Mouse (Mus musculus) forebrain, postnatal 0 days (tissue): ENCODE measurements around the gene Uvrag. TPM values are rescaled to one million over a fixed set of nuclear protein-coding genes. Genes with fewer than 3 reads are reported as not detected.
A peak's percentile ranks its signal among the peaks of the same experiment; 100 is the strongest.

ENCODE experiments used
- ATAC-seq: fragments of 200-750 bp; cut with Nextera tagmentation; 2 replicates; pipeline ENCODE4 v1.8.0; 2017; ENCODE audit warnings: mild to moderate bottlenecking, moderate library complexity
- DNase-seq: peaks from one replicate; pipeline ENCODE4 v3.0.0-alpha.2; 2015
- H3K27ac ChIP-seq: fragments of 300-500 bp; sonication (generic); 2 replicates; pipeline ENCODE4 v1.5.1; 2014; ENCODE audit warnings: low read depth, mild to moderate bottlenecking, antibody characterized with exemption, low read length, moderate library complexity, mixed read lengths
- H3K27me3 ChIP-seq: fragments of 300-500 bp; sonication (generic); 2 replicates; pipeline ENCODE4 v1.6.1; 2014; ENCODE audit warnings: mild to moderate bottlenecking, low read length, mixed read lengths; ENCODE audit not compliant: insufficient read depth
- H3K36me3 ChIP-seq: fragments of 300-500 bp; sonication (generic); 2 replicates; pipeline ENCODE4 v1.6.1; 2014; ENCODE audit warnings: mild to moderate bottlenecking, moderate library complexity; ENCODE audit not compliant: insufficient read depth
- H3K4me1 ChIP-seq: fragments of 300-500 bp; sonication (generic); 2 replicates; pipeline ENCODE4 v1.6.1; 2014; ENCODE audit warnings: antibody characterized with exemption; ENCODE audit not compliant: insufficient read depth
- H3K4me2 ChIP-seq: fragments of 300-500 bp; sonication (generic); 2 replicates; pipeline ENCODE4 v1.6.1; 2014; ENCODE audit warnings: low read depth, mild to moderate bottlenecking, moderate library complexity
- H3K4me3 ChIP-seq: fragments of 300-500 bp; sonication (generic); 2 replicates; pipeline ENCODE4 v1.5.1; 2014; ENCODE audit warnings: low read depth, low read length, mixed read lengths
- H3K9ac ChIP-seq: fragments of 300-500 bp; sonication (generic); 2 replicates; pipeline ENCODE4 v1.6.1; 2014; ENCODE audit warnings: mild to moderate bottlenecking
- H3K9me3 ChIP-seq: fragments of 300-500 bp; sonication (generic); 2 replicates; pipeline ENCODE4 v1.6.1; 2016; ENCODE audit warnings: low read length
- CTCF ChIP-seq: sonication (generic); IDR thresholded peaks from 2 replicates; pipeline ENCODE4 v1.5.1; 2016; ENCODE audit warnings: antibody characterized with exemption, control low read depth, low read depth
- WGBS: fragments of 180-500 bp; shearing (Covaris S2); extraction: QIAGEN DNeasy Blood & Tissue Kit; methylation state at CpG from one replicate; pipeline ENCODE4 v1.1.7; 2014; 5-methylcytosine and 5-hydroxymethylcytosine counted together
- polyA plus RNA-seq: library from polyadenylated mRNA; unstranded; fragments of >200 nt; fragmentation: Nextera tagmentation; extraction: Ambion mirVana; gene quantifications from 2 replicates; pipeline ENCODE4 v1.2.1, GENCODE M21; 2015
- total RNA-seq: library from RNA; depleted of rRNA; stranded (reverse); fragments of >200 nt; gene quantifications from 2 replicates; pipeline ENCODE4 v1.2.3, GENCODE M21; 2014

Gene Uvrag
- total and polyA plus RNA-seq, 2 experiments from 2014 or later, result 18.6 to 18.8 TPM

DNA sequence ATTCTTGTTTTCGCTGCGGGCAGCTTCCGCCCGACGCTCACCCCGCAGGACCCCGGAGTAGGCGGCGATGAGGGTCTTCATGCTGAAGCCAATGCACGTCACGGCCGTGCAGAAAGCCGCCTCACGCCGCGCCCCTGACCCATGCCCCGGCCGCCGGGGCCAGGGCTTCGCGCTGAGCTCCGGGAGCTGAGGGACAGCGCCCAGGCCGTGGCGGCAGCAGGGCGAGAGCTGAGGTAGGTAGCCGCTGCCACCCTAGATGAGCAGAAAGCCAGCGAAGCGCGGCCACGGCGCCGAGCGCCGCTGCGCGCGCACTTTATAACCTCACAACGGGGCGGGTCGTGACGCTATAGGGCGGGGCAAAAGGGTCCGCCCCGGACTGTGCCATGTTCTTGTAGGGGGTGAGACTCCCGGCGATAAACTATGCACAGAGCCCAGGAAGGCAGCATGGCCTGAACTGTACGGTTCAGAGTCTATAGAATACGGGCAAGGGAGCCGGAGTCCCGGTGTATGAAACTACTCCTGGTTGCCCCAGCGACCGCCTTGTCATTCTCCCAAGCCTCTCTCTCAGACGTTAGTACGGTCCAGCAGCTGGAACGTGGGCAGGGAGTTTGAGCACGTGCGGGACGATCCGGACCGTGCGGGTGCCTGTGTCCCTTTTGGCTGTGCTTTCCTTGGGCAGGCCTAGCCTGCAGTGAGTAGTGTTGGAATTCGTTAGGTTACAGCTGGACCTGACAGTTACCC, 41.7 kb upstream of the Uvrag start, which contains the start of gene Dgat2:
TSS of gene Dgat2 (minus strand) at position 288 of the 741 bp plus-strand sequence.
- Histone ChIP-seq H3K9ac (peak within 1 kb of the TSS; percentile 78), H3K27ac (peak within 1 kb of the TSS; percentile 66), H3K4me2 (peak within 1 kb of the TSS; percentile 83), H3K9me3 (no peaks in the 10 kb centered on the region), H3K4me1 (no peaks in the 10 kb centered on the region), H3K36me3 (no peaks in the 10 kb centered on the region), H3K4me3 (peak within 1 kb of the TSS; percentile 62), H3K27me3 (no peaks in the 10 kb centered on the region)
- ATAC-seq, result peak; percentile 95
- peak; percentile 96 for DNase-seq
- WGBS, result under 1% methylated on average over 63 of the region's 63 CpGs
- TF ChIP-seq CTCF, result no peak

GRCm38 (mm10) chr7:99181619-99182431, 40.9 kb upstream of the Uvrag start:
- TF ChIP-seq CTCF, result no peak
- Histone ChIP-seq H3K4me1 (no peaks in the 10 kb centered on the region), H3K27me3 (no peaks in the 10 kb centered on the region), H3K4me3 (peak overlapping the region; percentile 62), H3K36me3 (no peaks in the 10 kb centered on the region), H3K27ac (no peak overlapping the region), H3K4me2 (peak overlapping the region; percentile 83), H3K9me3 (no peaks in the 10 kb centered on the region), H3K9ac (peak overlapping the region; percentile 78)
- WGBS, result 19% methylated on average over 14 of the region's 14 CpGs
- DNase-seq, result peak; percentile 34
- ATAC-seq, result no peak

DNA sequence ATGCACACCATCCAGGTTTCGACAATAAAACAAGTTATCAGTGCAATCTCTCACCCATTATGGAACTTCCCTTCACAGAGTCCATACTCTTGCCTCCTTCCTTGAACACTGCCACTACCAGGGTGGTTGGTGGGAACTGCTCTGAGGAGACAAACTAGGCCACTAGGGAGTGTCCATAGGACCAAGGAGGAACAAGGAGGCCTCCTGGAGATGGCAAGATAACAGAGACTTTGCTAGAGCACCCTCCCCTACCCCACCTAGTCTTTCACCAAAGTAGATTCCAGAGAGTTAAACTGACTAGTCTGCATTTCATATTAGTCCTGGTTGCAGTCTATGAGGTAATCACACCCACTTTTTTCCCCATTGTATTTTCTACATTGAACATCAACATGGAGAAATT, 39.2 kb upstream of the Uvrag start:
- no peak overlapping the region for H3K4me2 ChIP-seq
- no peak for ATAC-seq

GRCm38 (mm10) chr7:99179271-99179670, 38.3 kb upstream of the Uvrag start:
- Histone ChIP-seq H3K27me3 (no peaks in the 10 kb centered on the region), H3K36me3 (no peaks in the 10 kb centered on the region), H3K9me3 (no peaks in the 10 kb centered on the region), H3K4me2 (no peak overlapping the region), H3K4me1 (no peaks in the 10 kb centered on the region), H3K4me3 (no peak overlapping the region), H3K9ac (no peak overlapping the region), H3K27ac (no peak overlapping the region)
- ATAC-seq (no peak), DNase-seq (no peak)
- no peak for TF ChIP-seq CTCF
- 85% methylated on average over 9 of the region's 9 CpGs for WGBS

More for the DNA sequence above, 39.2 kb upstream of the Uvrag start:
- Histone ChIP-seq H3K9me3 (no peaks in the 10 kb centered on the region), H3K9ac (no peak overlapping the region), H3K36me3 (no peaks in the 10 kb centered on the region), H3K27ac (no peak overlapping the region), H3K4me1 (no peaks in the 10 kb centered on the region), H3K27me3 (no peaks in the 10 kb centered on the region), H3K4me3 (no peak overlapping the region)
- TF ChIP-seq CTCF, result no peak
- no peak for DNase-seq
- WGBS, result 89% methylated on average over 1 of the region's 1 CpGs

DNA sequence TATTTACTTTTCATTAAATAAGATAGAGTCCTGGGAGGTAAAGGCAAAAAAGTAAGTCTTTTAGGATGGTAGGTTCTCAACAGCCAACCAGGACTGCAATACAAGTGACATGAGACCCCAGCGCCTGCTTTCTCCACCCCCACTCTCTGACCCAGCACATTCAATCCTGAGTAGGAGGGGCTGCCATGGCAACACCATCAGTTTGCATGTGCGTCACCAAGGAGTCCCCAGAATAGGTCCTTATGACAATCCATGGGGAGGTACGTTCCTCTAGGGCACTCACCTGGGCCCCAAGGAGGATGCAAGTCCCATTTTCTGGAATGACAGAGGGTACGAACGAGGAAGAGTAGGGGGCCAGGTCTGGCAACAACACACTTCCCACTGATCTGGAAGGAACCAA, 36.4 kb upstream of the Uvrag start:
- no peaks in the 10 kb centered on the region for H3K9me3 ChIP-seq
- no peak overlapping the region for H3K9ac ChIP-seq
- no peak overlapping the region for H3K4me2 ChIP-seq
- WGBS, result 61% methylated on average over 5 of the region's 5 CpGs
- H3K36me3 ChIP-seq, result no peaks in the 10 kb centered on the region
- H3K27me3 ChIP-seq, result no peaks in the 10 kb centered on the region
- no peak overlapping the region for H3K4me3 ChIP-seq
- DNase-seq (no peak), ATAC-seq (no peak)
- H3K27ac ChIP-seq, result no peak overlapping the region
- H3K4me1 ChIP-seq, result no peaks in the 10 kb centered on the region
- no peak for TF ChIP-seq CTCF

DNA sequence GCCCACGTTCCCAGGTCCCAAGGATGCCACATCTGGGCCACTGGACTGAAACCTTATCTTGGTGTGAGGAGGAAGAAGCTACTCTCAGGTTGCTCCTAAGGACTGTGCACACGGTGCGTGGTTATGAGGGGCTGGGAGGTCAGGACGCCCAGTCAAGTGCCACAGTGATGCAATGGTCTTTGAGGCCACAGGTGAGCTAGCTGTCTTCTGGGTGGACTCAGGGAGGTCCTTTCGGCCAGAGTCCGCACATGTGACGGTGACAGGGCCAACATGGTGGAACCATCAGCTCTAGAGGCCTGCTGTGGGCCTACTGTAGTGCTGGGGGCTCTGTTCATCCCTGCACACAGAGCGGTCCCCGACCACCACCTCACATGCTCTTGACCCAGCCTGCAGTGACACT, 34.7 kb upstream of the Uvrag start:
- H3K9ac ChIP-seq, result no peak overlapping the region
- no peak for TF ChIP-seq CTCF
- DNase-seq (no peak), ATAC-seq (no peak)
- H3K4me3 ChIP-seq, result no peak overlapping the region
- WGBS, result 94% methylated on average over 9 of the region's 9 CpGs
- H3K9me3 ChIP-seq, result no peaks in the 10 kb centered on the region
- H3K27ac ChIP-seq, result no peak overlapping the region
- no peaks in the 10 kb centered on the region for H3K4me1 ChIP-seq
- no peaks in the 10 kb centered on the region for H3K36me3 ChIP-seq
- no peaks in the 10 kb centered on the region for H3K27me3 ChIP-seq
- H3K4me2 ChIP-seq, result no peak overlapping the region

DNA sequence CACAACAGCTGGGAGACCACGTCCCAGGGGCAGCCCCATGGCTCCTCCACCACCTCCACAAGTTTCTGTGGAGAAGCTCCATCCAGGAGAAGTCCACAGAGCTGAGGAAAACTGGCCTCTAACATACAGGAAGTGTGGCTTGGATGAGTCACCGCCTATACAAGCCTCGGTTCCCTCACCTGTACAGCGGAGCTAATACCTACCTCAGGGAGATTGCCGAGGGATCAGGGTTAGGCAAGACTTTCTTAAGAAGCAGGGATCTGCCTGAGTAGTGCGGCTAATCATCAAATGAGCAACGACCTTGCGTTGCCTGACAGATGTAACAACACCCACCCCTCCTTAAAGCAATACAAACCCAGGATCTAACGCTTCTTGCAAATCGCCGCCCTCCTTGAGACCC, 34.2 kb upstream of the Uvrag start:
- no peaks in the 10 kb centered on the region for H3K36me3 ChIP-seq
- H3K27me3 ChIP-seq, result no peaks in the 10 kb centered on the region
- no peaks in the 10 kb centered on the region for H3K9me3 ChIP-seq
- no peak overlapping the region for H3K9ac ChIP-seq
- no peak overlapping the region for H3K4me3 ChIP-seq
- 87% methylated on average over 11 of the region's 11 CpGs for WGBS
- H3K4me2 ChIP-seq, result no peak overlapping the region
- TF ChIP-seq CTCF, result no peak
- DNase-seq (no peak), ATAC-seq (no peak)
- no peak overlapping the region for H3K27ac ChIP-seq
- H3K4me1 ChIP-seq, result no peaks in the 10 kb centered on the region
